Mouse (Mus musculus) c-Kit-positive CD71-positive TER-119-negative erythroid progenitor cells, embryonic 14.5 days (primary cell): ENCODE data around the gene Olfr384.

Experiments
- DNase-seq: peaks from one replicate; pipeline ENCODE4 v3.0.0-alpha.2; 2013; ENCODE audit warnings: low read depth

Olfr384 gene

GRCm38 (mm10) chr11:73598294-73598693 is at the start of gene Olfr384:
Gene Olfr384, plus strand, starts transcription at chr11:73598594.
- no peak for DNase-seq

- DNase-seq = no peak
Observed at GRCm38 (mm10) chr11:73579871-73580270, 18.5 kb upstream of the Olfr384 start.

- DNase-seq = peak; percentile 8
Observed at GRCm38 (mm10) chr11:73583188-73583587, 15.2 kb upstream of the Olfr384 start.

GRCm38 (mm10) chr11:73592908-73593307 is 5.5 kb upstream of the Olfr384 start, which contains the start of gene Olfr385:
Gene Olfr385, minus strand, starts transcription at chr11:73593008.
- no peak for DNase-seq
